Mouse (Mus musculus): ENCODE data around the gene C8g. TPM values are rescaled to one million over a fixed set of nuclear protein-coding genes. Genes with fewer than 3 reads are reported as not detected.

C8g gene
- total RNA-seq, 1 experiment from 2014 or later: 0.35 TPM

DNA sequence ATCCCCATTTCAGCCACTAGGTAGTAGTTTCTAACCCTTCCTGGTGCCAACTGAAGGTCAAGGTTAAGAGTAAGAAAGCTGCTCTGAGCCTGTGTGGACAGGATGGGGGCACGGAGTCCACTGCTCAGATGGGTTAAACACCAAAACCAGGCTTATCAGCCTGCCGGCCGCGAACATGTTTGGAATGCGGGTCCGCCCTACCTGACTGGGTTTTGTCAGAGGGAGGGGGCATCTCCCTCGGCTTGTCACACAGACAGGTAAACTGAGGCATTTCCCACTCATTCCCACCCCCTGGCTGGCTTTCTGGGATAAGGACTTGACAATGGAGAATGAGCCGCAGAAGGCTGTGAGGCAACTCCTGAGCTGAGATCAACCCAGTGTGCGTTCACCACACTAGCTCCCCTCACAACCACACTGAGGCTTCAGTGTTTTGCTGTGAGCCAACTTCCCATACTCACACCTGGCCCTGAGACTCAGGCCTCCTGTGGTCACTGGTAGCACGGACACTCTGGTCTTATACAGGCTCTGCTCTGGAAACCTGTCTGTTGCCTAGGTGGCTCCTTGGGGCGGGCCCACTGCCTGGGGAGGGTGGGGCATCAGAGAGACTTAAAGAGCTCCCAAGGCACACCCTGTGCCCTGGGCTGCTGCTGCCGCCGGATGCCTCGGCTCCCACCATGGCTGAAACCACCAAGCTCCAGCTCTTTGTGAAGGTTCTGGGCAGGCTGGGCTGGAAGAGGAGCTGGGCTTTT is 45.1 kb downstream of the C8g start, which contains the start of gene Clic3:
TSS of gene Clic3 (plus strand) at position 634 of the 749 bp plus-strand sequence.
- no peak for ATAC-seq (replicated peaks in 1 of 2; ENCODE audit: insufficient read depth in 1 of 2, low FRiP score in 2 of 2, low TSS enrichment in 1 of 2, low read depth in 1 of 2, poor library complexity in 2 of 2, severe bottlenecking in 2 of 2)

DNA sequence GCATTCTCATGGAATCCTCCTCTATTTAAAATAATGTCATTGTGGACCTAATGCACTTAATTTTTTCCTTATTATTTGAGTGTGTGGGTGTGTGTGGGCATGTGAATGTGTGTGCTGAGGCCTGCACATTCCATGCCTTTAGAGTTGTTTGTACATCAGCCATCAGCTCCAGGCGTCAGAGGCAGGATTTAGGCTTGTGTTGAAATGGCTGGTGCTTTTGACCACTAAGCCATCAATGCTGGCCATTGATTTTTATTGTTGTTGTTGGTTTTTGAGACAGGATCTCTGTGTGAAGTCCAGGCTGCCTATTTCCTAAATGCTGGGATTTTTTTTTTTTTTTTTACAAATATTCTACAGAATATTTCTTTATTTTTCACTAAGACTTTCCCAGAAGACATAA is 48.6 kb downstream of the C8g start:
- no peak for ATAC-seq (replicated peaks in 1 of 2; ENCODE audit: insufficient read depth in 1 of 2, low FRiP score in 2 of 2, low TSS enrichment in 1 of 2, low read depth in 1 of 2, poor library complexity in 2 of 2, severe bottlenecking in 2 of 2)

DNA sequence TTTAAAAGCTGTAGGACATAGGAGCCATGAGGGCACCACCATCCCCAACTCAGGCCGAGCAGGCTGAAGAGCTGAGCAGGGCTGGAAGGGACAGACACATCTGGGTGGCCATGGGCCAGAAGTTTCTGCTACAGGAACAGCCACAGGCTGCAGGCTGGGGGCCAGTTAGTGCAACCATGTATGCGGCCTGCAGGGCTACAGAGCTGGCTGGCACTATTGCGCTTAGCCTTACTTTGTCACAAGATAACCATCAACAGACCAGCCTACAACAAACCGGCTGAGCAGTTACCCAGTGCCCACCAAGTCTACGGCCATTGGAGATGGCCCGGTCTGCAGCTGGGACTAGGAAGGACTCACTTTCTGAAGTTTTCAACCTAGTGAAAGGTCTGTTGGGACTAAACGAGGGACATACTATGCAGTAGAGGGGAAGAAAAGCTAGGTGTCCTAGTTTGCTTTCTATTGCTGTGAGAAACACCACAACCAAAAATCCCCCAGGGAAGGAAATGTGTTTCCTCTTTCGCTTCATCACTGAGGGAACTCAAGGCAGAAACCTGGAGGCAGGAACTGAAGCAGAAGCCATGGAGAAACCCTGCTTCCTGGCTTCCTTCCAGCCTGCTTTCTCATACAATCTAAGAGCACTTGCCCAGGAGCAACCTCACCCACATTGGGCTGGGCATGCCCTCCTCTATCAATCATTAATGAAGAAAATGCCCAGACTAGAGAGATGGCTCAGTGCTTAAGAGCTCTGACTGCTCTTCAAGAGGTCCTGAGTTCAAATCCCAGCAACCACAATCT is 50.5 kb downstream of the C8g start:
- peak; percentile 70 to 79 for ATAC-seq (replicated peaks in 1 of 2; ENCODE audit: insufficient read depth in 1 of 2, low FRiP score in 2 of 2, low TSS enrichment in 1 of 2, low read depth in 1 of 2, poor library complexity in 2 of 2, severe bottlenecking in 2 of 2)

Other genes starting within 250 kb of the C8g start
- 9.9 and 10.8 TPM in 2 replicates for gene Tmem203, start 246.3 kb downstream of the C8g start, total RNA-seq (2017)
- gene Tprn, start 239.1 kb downstream of the C8g start, total RNA-seq (2017): 8.2 and 10.6 TPM in 2 replicates
- 46.4 and 82.9 TPM in 2 replicates for gene Ssna1, start 229.3 kb downstream of the C8g start, total RNA-seq (2017)
- gene Anapc2, start 229.2 kb downstream of the C8g start, total RNA-seq (2017): 39.0 and 46.9 TPM in 2 replicates
- not detected in 2 replicates for gene Tmem210, start 213.6 kb downstream of the C8g start, total RNA-seq (2017)
- not detected in 2 replicates for gene Lrrc26, start 211.8 kb downstream of the C8g start, total RNA-seq (2017)
- gene Grin1, start 182.5 kb downstream of the C8g start, total RNA-seq (2017): not detected in 2 replicates
- 60.9 and 70.9 TPM in 2 replicates for gene Man1b1, start 169.4 kb downstream of the C8g start, total RNA-seq (2017)
- gene Dpp7, start 145.4 kb downstream of the C8g start, total RNA-seq (2017): 11.9 and 31.6 TPM in 2 replicates
- gene Uap1l1, start 136.0 kb downstream of the C8g start, total RNA-seq (2017): 8.2 and 12.6 TPM in 2 replicates
- gene Sapcd2, start 129.4 kb downstream of the C8g start, total RNA-seq (2017): 3.3 and 12.1 TPM in 2 replicates
- not detected in 2 replicates for gene Entpd2, start 105.8 kb downstream of the C8g start, total RNA-seq (2017)
- gene Npdc1, start 102.4 kb downstream of the C8g start, total RNA-seq (2017): 0.74 and 2.3 TPM in 2 replicates
- 23.6 and 28.5 TPM in 2 replicates for gene Fut7, start 78.5 kb downstream of the C8g start, total RNA-seq (2017)
- 52.7 and 57.5 TPM in 2 replicates for gene Abca2, start 73.0 kb downstream of the C8g start, total RNA-seq (2017)
- not detected in 2 replicates for gene Clic3, start 44.9 kb downstream of the C8g start, total RNA-seq (2017)
- gene Paxx, start 40.6 kb downstream of the C8g start, total RNA-seq (2017): 27.5 and 28.0 TPM in 2 replicates
- 3.4 and 3.5 TPM in 2 replicates for gene Ptgds, start 31.7 kb downstream of the C8g start, total RNA-seq (2017)
- not detected in 2 replicates for gene Lcn12, start 7.8 kb downstream of the C8g start, total RNA-seq (2017)
- 20.6 and 25.1 TPM in 2 replicates for gene Fbxw5, start 969 bp downstream of the C8g start, total RNA-seq (2017)
- 18.0 and 20.2 TPM in 2 replicates for gene Traf2, start 45.2 kb upstream of the C8g start, total RNA-seq (2017)
- gene Edf1, start 56.1 kb upstream of the C8g start, total RNA-seq (2017): 68.7 and 71.1 TPM in 2 replicates
- 1.1 and 4.8 TPM in 2 replicates for gene Mamdc4, start 73.1 kb upstream of the C8g start, total RNA-seq (2017)
- gene Phpt1, start 73.5 kb upstream of the C8g start, total RNA-seq (2017): 27.8 and 63.7 TPM in 2 replicates
- gene Ajm1, start 80.0 kb upstream of the C8g start, total RNA-seq (2017): 0.40 TPM in 1 of 2 replicates, not detected in the other
- 56.5 and 67.0 TPM in 2 replicates for gene Rabl6, start 106.8 kb upstream of the C8g start, total RNA-seq (2017)
- gene Ccdc183, start 116.0 kb upstream of the C8g start, total RNA-seq (2017): not detected in 2 replicates
- 22.2 and 28.8 TPM in 2 replicates for gene Tmem141, start 120.3 kb upstream of the C8g start, total RNA-seq (2017)
- gene Fcna, start 126.3 kb upstream of the C8g start, total RNA-seq (2017): 0.94 TPM in 1 of 2 replicates, not detected in the other
- not detected in 2 replicates for gene Lcn8, start 151.4 kb upstream of the C8g start, total RNA-seq (2017)
- gene Lcn5, start 156.2 kb upstream of the C8g start, total RNA-seq (2017): not detected in 2 replicates
- gene Lcn6, start 175.1 kb upstream of the C8g start, total RNA-seq (2017): not detected in 2 replicates
- not detected in 2 replicates for gene Lcn10, start 181.0 kb upstream of the C8g start, total RNA-seq (2017)
- gene Obp2a, start 198.3 kb upstream of the C8g start, total RNA-seq (2017): not detected in 2 replicates
- gene Bmyc, start 205.0 kb upstream of the C8g start, total RNA-seq (2017): 6.4 and 11.8 TPM in 2 replicates
- gene Obp2b, start 235.3 kb upstream of the C8g start, total RNA-seq (2017): not detected in 2 replicates